Mouse (Mus musculus): Measurements from ENCODE around the gene Nes.
A peak's percentile ranks its signal among the peaks of the same experiment; 100 is the strongest.

Gene Nes

GRCm38 (mm10) chr3:87982836-87983601, 12.1 kb downstream of the Nes start:
- no peak for DNase-seq (ENCODE audit: low spot score)

- no peak for DNase-seq (ENCODE audit: low spot score)
These were observed 12.7 kb downstream of the Nes start for GRCm38 (mm10) chr3:87983627-87984026.

- DNase-seq (ENCODE audit: low spot score): no peak
These were observed 13.2 kb downstream of the Nes start for GRCm38 (mm10) chr3:87984094-87984493.

- no peak for DNase-seq (ENCODE audit: low spot score)
These were observed 14.8 kb downstream of the Nes start for GRCm38 (mm10) chr3:87985505-87986320.

GRCm38 (mm10) chr3:87986868-87987267, 16.0 kb downstream of the Nes start:
- DNase-seq (ENCODE audit: low spot score): peak; percentile 97

- no peak for DNase-seq (ENCODE audit: low spot score)
These were observed 16.8 kb downstream of the Nes start for GRCm38 (mm10) chr3:87987633-87988032.

GRCm38 (mm10) chr3:87988068-87988467, 17.2 kb downstream of the Nes start:
- no peak for DNase-seq (ENCODE audit: low spot score)

- DNase-seq (ENCODE audit: low spot score): no peak
These were observed 19.1 kb downstream of the Nes start for GRCm38 (mm10) chr3:87989935-87990334.

- DNase-seq (ENCODE audit: low spot score): no peak
These were observed 22.6 kb downstream of the Nes start for GRCm38 (mm10) chr3:87993436-87993835.

- no peak for DNase-seq (ENCODE audit: low spot score)
These were observed 24.5 kb downstream of the Nes start for GRCm38 (mm10) chr3:87995331-87995730.

GRCm38 (mm10) chr3:87996401-87996800, 25.5 kb downstream of the Nes start:
- no peak for DNase-seq (ENCODE audit: low spot score)

GRCm38 (mm10) chr3:87996971-87997614, 26.2 kb downstream of the Nes start:
- peak; percentile 27 for DNase-seq (ENCODE audit: low spot score)

GRCm38 (mm10) chr3:87998747-87999146, 27.9 kb downstream of the Nes start:
- no peak for DNase-seq (ENCODE audit: low spot score)

GRCm38 (mm10) chr3:87999243-87999895, 28.5 kb downstream of the Nes start:
- DNase-seq (ENCODE audit: low spot score): no peak

GRCm38 (mm10) chr3:88000181-88000580, 29.3 kb downstream of the Nes start, which contains the start of gene Bcan:
Gene Bcan (minus strand): TSS chr3:88000230.
- no peak for DNase-seq (ENCODE audit: low spot score)

GRCm38 (mm10) chr3:88000816-88001595, 30.1 kb downstream of the Nes start:
- no peak for DNase-seq (ENCODE audit: low spot score)

GRCm38 (mm10) chr3:88002291-88002976, 31.6 kb downstream of the Nes start:
- DNase-seq (ENCODE audit: low spot score): no peak

- DNase-seq (ENCODE audit: low spot score): no peak
These were observed 35.2 kb downstream of the Nes start for GRCm38 (mm10) chr3:88005822-88006786.

- no peak for DNase-seq (ENCODE audit: low spot score)
These were observed 39.9 kb downstream of the Nes start for GRCm38 (mm10) chr3:88010634-88011265.
